Mouse (Mus musculus): ENCODE measurements at regions not wholly inside any gene's neighbourhood (a gene's known extent, or its start where the extent isn't known, plus 50 kb on each side); places are given as distances from the start of the nearest gene placed in this dataset.
A peak's percentile ranks its signal among the peaks of the same experiment; 100 is the strongest.

- DNase-seq, result no peak
Observed at GRCm38 (mm10) chr14:74397202-74397601, 243.4 kb upstream of the Htr2a start.

- no peak for DNase-seq
Observed at GRCm38 (mm10) chr14:74409441-74409840, 231.2 kb upstream of the Htr2a start.

- DNase-seq, result no peak
Observed at GRCm38 (mm10) chr14:74428226-74428625, 212.4 kb upstream of the Htr2a start.

GRCm38 (mm10) chr14:74464027-74464682, 176.5 kb upstream of the Htr2a start:
- no peak for DNase-seq

- no peak for DNase-seq
Observed at GRCm38 (mm10) chr14:74495504-74495903, 145.1 kb upstream of the Htr2a start.

- DNase-seq, result no peak
Observed at GRCm38 (mm10) chr14:74511521-74511920, 129.1 kb upstream of the Htr2a start.

GRCm38 (mm10) chr14:74516451-74516850, 124.2 kb upstream of the Htr2a start:
- DNase-seq, result no peak

GRCm38 (mm10) chr14:74519531-74519930, 121.1 kb upstream of the Htr2a start:
- no peak for DNase-seq

GRCm38 (mm10) chr14:74521669-74522068, 119.0 kb upstream of the Htr2a start:
- DNase-seq, result no peak

- peak in 1 of 2 experiments; percentile 6 for DNase-seq
Observed at GRCm38 (mm10) chr14:74527246-74527645, 113.4 kb upstream of the Htr2a start.

- DNase-seq, result peak in 1 of 2 experiments; percentile 4
Observed at GRCm38 (mm10) chr14:74529368-74529951, 111.2 kb upstream of the Htr2a start.

- DNase-seq, result no peak
Observed at GRCm38 (mm10) chr14:74538187-74538586, 102.5 kb upstream of the Htr2a start.

GRCm38 (mm10) chr14:74544028-74544427, 96.6 kb upstream of the Htr2a start:
- DNase-seq, result no peak

- no peak for DNase-seq
Observed at GRCm38 (mm10) chr14:74551091-74551490, 89.5 kb upstream of the Htr2a start.

- no peak for DNase-seq
Observed at GRCm38 (mm10) chr14:74553636-74554035, 87.0 kb upstream of the Htr2a start.

GRCm38 (mm10) chr14:74558359-74558758, 82.3 kb upstream of the Htr2a start:
- DNase-seq, result no peak

All from cerebellum, postnatal 36 days (tissue).